Mouse (Mus musculus): ENCODE results near the gene Meis1. TPM values are rescaled to one million over a fixed set of nuclear protein-coding genes. Genes with fewer than 3 reads are reported as not detected.
A peak's percentile ranks its signal among the peaks of the same experiment; 100 is the strongest.

Gene Meis1
- polyA plus RNA-seq, 1 experiment from 2014 or later: 45.1 TPM

DNA sequence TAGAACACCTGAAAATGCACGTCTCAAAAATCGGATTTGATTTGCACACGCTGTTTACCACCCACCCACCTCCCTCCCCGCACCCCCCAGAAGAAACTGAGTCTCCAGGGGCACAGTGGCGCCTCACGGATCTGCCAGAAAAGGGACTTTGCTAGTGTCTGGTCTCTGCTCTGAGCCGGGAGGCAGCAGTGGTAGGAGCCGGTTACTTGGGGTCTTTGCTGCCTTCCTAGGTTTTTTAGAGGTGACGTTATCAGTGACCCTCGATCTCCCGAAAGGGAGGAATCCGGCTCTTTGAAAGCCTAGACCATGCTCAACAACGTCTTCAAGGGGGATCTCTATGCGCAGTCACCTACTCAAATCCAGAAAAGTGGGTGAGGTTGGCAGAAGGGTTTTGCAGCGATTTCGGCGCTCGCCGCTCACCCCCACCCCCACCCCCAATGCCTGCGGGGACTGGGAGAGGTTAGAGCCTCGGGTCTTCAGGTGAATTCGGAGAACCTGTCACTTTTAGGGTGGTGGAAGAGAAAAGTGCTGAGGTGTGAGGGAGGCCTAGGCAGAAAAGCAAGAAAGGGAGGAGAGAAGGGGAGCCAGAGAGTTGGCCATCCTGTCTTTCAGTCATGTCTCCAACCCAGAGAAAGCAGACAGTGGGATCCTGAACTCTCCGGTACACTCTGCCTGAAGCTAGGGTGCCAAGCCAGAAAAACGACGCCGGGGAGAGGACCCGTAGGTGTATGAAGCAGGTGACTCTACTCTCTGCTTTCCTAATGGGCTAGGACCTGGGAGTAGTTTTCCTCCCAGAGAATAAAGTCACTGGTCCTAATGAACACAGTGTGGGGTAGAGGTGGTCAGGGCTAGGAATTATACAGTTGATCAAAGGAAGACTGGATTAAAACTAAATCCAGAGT lies 143.5 kb downstream of the Meis1 start:
- WGBS: 2% methylated on average over 27 of the region's 27 CpGs
- Histone ChIP-seq H3K36me3 (no peaks in the 10 kb centered on the region), H3K27me3 (peaks cover 57% of the 10 kb centered on the region), H3K9me3 (no peaks in the 10 kb centered on the region), H3K9ac (replicated peaks) (no peak overlapping the region), H3K27ac (no peak overlapping the region), H3K4me2 (replicated peaks) (peak overlapping the region; percentile 72), H3K4me1 (replicated peaks) (peaks cover 67% of the 10 kb centered on the region), H3K4me3 (replicated peaks) (peak overlapping the region; percentile 12; the same call in 1 of the 2 replicates)
- no peak for ATAC-seq

DNA sequence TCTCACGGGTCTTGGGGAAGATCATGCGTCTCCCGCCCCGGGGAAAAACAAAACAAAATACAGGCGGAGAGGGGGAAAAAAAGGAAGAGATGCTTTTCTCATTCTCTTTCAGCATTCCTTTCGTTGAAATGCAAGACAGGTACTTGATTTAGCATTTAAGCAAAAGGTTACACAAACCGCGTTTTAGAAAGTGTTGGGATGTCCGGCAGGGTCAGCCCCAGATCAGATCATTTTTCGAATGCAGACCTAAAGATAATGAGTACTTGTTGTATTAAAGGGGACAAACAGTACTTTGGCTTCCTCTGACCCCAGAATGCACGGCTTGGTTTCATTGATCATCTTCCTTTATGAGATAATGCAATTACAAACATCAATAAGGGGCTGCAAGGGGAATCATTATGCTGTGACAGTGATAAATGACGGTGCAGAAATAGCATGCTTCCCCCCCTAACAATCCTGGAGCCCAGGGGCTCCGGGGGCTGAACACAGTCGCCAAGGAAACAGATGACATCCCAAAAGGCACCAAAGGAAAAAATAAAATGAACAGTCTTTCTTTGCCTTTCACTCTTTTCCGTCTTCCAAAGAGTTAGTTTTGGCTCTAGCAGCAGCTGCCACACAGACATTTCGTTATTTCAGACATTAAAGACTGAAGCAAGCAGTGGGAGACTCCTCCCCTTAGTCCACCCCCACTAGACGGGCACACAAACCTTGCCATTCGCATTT lies 144.3 kb downstream of the Meis1 start:
- Histone ChIP-seq H3K27ac (no peak overlapping the region), H3K4me2 (replicated peaks) (peak overlapping the region; percentile 72)

DNA sequence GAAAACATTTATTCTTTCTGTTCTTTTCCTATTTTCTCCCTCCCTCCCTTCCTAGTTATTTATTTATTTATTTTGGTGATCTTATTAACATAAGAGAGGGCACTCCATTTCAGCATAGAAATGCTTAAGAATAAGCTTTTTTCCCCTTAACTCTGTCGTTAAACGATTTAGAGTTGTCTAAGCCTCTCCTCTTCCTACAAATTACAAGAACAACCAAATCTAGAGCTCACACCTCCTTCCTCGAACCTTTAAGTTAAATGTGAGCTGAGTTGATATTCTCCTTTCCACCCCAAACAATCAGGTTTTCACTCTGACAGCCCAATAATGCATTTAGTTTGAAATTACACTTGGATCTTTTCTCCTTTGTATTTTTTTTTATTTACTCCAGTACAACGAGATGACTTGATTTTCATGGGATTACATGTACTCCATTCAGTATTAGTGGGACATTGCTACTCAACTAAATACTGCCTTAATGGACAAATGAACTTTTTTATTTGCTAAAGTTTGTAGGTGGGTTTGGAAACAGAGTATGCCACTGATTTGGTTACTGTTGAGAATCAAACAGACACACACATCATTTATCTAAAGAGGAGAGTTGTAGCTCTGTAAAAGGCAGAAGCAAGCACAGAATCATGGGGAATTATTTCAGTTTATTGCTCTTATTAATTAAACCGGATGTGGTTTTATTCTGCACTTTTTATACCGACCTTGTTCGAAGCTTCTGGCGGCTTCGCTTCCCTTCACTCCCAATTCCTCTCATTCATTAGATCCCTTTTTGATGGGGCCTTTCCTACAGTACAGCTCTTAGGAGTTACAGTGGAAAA lies 145.1 kb downstream of the Meis1 start:
- no peak overlapping the region for H3K4me2 ChIP-seq (replicated peaks)
- WGBS: 2% methylated on average over 9 of the region's 9 CpGs
- no peak overlapping the region for H3K27ac ChIP-seq
- no peaks in the 10 kb centered on the region for H3K9me3 ChIP-seq
- peaks cover 70% of the 10 kb centered on the region for H3K27me3 ChIP-seq
- no peaks in the 10 kb centered on the region for H3K36me3 ChIP-seq
- no peak overlapping the region for H3K4me3 ChIP-seq (replicated peaks)
- no peak for ATAC-seq
- no peak overlapping the region for H3K9ac ChIP-seq (replicated peaks)
- peaks cover 56% of the 10 kb centered on the region for H3K4me1 ChIP-seq (replicated peaks)

More for the DNA sequence above, 144.3 kb downstream of the Meis1 start:
- H3K9me3 ChIP-seq: no peaks in the 10 kb centered on the region
- ATAC-seq: no peak
- no peaks in the 10 kb centered on the region for H3K36me3 ChIP-seq
- H3K4me3 ChIP-seq (replicated peaks): peak overlapping the region; percentile 12; the same call in 1 of the 2 replicates
- under 1% methylated on average over 18 of the region's 18 CpGs for whole genome bisulfite sequencing
- H3K4me1 ChIP-seq (replicated peaks): peaks cover 63% of the 10 kb centered on the region
- no peak overlapping the region for H3K9ac ChIP-seq (replicated peaks)
- H3K27me3 ChIP-seq: peaks cover 65% of the 10 kb centered on the region

DNA sequence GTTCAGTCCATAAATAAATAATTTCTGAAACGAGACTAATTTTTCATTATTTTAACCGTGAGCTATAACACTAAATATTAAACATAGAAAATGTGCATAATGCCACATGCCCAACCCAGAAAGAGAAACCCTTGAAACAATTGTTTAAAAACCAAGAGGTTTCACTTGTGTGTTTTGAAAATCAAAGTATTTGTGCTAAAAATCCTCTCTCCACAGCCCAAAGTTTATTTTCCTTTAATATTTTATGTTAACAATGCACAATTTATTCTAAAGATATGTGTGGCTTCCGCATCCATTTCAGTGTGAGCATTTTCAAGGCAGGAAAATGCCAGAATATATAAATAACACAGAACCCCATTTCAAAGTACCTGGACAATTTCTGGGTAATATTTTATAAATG lies 146.0 kb downstream of the Meis1 start:
- H3K36me3 ChIP-seq: no peaks in the 10 kb centered on the region
- no peak overlapping the region for H3K4me3 ChIP-seq (replicated peaks)
- peaks cover 53% of the 10 kb centered on the region for H3K4me1 ChIP-seq (replicated peaks)
- no peak overlapping the region for H3K4me2 ChIP-seq (replicated peaks)
- H3K27me3 ChIP-seq: peaks cover 76% of the 10 kb centered on the region
- no peaks in the 10 kb centered on the region for H3K9me3 ChIP-seq
- no peak for ATAC-seq
- H3K27ac ChIP-seq: no peak overlapping the region
- WGBS: 9% methylated on average over 3 of the region's 3 CpGs
- no peak overlapping the region for H3K9ac ChIP-seq (replicated peaks)

DNA sequence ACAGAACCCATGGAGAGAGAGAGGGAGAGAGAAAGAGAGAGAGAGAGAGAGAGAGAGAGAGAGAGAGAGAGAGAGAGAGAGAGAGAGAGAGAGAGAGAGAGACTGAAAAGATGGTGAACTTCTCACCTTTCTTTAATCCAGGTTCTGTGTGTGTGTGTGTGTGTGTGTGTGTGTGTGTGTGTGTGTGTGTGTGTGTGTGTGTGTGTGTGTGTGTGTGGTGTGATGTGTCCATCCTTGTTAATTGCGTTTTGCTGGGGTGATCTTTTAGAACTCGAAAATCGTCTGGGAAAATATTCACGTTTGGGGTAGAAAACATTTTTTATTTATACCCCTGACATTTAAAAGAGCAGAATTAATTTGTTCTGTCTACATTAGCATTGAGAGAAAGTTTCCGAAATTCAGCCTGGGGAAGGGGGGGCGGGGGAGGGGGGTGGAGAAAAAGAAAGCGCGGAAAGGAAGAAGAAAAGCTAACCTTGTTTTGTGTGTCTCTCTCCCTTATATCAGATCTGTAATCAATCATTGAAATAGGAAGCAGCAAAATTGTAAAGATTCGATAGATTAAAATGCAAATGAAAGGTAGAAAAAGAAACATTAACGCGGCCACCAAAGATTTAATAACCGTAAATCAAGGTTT lies 146.6 kb downstream of the Meis1 start:
- Histone ChIP-seq H3K4me2 (replicated peaks) (peak overlapping the region; percentile 55), H3K36me3 (no peaks in the 10 kb centered on the region), H3K4me3 (replicated peaks) (peak overlapping the region; percentile 33), H3K4me1 (replicated peaks) (peaks cover 52% of the 10 kb centered on the region), H3K9ac (replicated peaks) (no peak overlapping the region; the same call in 1 of the 2 replicates), H3K27me3 (peaks cover 80% of the 10 kb centered on the region), H3K27ac (no peak overlapping the region), H3K9me3 (no peaks in the 10 kb centered on the region)
- 2% methylated on average over 12 of the region's 12 CpGs for whole genome bisulfite sequencing
- no peak for ATAC-seq

DNA sequence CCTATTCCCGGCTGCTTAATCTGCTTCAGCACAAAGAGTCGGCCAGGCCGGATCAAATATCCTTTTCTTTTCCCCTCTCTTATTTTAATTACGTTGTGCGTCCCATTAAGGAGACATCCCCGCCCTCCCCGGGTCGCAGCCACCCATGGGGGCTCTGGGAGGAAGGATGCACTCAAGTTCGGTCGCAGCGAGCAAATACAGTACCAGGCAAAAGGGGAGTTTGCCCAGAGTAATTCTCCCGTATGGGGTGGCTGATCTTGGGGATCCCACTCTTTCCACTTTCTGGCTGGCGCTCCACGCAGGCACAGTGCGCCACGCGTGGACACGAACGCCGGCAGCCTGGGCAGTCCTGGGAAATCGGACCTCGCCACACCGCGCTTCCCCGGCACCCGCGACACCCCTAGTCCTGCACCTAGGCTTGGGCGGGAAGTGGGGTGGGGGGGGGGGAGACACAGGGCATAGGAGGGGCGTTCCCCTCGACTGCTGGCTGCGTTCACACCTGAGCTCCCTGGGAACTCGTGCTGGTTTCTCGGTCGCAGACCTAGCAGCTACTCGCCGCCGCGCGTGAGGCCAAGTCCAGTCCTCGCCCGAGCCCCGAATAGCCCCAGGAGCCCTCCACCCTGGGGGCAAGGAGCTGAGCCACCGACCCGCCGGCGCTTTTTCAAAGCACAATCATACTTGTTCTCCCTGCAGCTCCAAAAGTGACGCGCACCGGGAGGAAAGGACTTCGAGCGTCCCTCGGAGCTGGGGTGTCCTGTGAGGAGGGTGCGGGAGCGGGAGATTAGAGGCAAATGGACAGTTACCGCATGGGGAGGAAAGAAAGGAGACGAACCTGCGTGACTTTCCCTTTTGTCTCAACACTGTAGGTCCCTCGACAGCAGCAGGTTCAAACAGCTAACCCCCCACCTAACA lies 147.4 kb downstream of the Meis1 start:
- peaks cover 79% of the 10 kb centered on the region for H3K27me3 ChIP-seq

DNA sequence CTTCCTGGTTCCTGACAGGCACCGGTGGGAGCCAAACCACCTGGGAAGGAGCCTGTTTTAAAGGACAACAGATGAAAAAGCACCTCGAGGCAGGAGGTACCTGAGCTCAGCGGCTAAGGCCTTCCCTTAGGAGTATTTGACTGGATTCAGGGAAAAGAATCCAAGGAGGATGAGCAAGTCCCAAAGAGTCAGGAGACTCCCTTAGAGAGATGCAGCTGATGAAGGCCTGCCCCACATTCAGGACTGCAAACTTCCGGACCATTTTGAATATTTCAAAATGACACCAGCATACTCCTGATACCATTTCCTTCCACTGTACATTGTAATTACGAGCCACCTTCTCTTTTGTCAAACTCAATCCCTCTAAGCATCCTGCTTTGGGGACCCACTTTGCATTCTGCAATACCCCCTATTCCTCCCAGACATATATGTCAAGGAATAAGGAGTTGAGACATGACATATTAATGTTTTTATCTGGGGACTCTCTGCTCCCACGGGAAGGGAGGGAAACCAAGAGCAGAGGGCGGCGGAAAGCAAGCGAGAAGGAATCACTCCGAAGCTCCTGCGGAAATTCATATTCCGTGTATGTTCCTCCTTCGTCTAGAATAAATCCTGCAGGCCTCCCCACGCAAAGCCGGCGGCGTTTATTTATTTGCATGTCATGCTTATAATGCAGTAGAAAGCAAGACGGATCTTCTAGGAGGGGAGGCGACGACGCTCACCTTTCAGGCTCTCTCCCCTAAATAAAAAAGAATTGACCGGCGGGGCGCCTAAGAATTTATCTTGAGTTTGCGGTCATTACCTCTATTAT lies 148.5 kb downstream of the Meis1 start:
- 1% methylated on average over 25 of the region's 25 CpGs for WGBS
- Histone ChIP-seq H3K9ac (replicated peaks) (no peak overlapping the region), H3K4me1 (replicated peaks) (peaks cover 33% of the 10 kb centered on the region), H3K4me2 (replicated peaks) (peak overlapping the region; percentile 55), H3K9me3 (no peaks in the 10 kb centered on the region), H3K27me3 (peaks cover 73% of the 10 kb centered on the region), H3K4me3 (replicated peaks) (peak overlapping the region; percentile 33), H3K27ac (no peak overlapping the region), H3K36me3 (no peaks in the 10 kb centered on the region)
- no peak for ATAC-seq

More for the DNA sequence above, 147.4 kb downstream of the Meis1 start:
- peaks cover 44% of the 10 kb centered on the region for H3K4me1 ChIP-seq (replicated peaks)
- no peaks in the 10 kb centered on the region for H3K36me3 ChIP-seq
- no peak overlapping the region for H3K27ac ChIP-seq
- peak; percentile 71 for ATAC-seq
- H3K4me2 ChIP-seq (replicated peaks): peak overlapping the region; percentile 55
- peak overlapping the region; percentile 53 for H3K9ac ChIP-seq (replicated peaks)
- H3K4me3 ChIP-seq (replicated peaks): peak overlapping the region; percentile 33
- WGBS: under 1% methylated on average over 58 of the region's 58 CpGs
- H3K9me3 ChIP-seq: no peaks in the 10 kb centered on the region

DNA sequence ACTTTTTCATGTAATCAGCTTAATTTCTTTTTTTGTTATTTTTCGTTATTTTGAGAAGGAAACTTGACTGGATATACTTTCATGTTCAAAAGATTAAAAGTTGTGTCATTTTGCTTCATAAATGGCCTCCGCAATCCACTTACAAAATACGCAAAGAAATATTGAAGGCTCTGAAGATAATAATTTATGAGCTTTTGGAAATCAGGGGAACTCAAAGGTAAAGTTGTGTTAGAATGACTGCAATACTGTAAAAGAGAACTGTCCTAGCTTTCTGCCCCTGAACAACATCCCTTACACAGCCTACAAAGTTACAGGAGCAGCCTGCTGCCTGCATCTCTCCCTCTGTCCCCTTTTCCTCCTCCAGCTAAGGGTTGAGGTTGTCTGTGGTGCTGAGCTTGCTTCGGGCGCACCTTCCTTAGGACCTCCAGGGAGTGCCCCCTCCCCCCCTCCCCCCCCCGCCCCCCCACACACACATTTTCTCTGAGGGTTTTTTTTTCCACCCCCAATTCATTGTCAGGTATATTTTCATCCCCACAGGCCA lies 149.3 kb downstream of the Meis1 start:
- Histone ChIP-seq H3K4me1 (replicated peaks) (peaks cover 25% of the 10 kb centered on the region), H3K9me3 (no peaks in the 10 kb centered on the region), H3K4me2 (replicated peaks) (no peak overlapping the region), H3K9ac (replicated peaks) (no peak overlapping the region), H3K27me3 (peaks cover 65% of the 10 kb centered on the region), H3K4me3 (replicated peaks) (no peak overlapping the region), H3K36me3 (no peaks in the 10 kb centered on the region), H3K27ac (no peak overlapping the region)
- no peak for ATAC-seq
- WGBS: 26% methylated on average over 5 of the region's 6 CpGs

DNA sequence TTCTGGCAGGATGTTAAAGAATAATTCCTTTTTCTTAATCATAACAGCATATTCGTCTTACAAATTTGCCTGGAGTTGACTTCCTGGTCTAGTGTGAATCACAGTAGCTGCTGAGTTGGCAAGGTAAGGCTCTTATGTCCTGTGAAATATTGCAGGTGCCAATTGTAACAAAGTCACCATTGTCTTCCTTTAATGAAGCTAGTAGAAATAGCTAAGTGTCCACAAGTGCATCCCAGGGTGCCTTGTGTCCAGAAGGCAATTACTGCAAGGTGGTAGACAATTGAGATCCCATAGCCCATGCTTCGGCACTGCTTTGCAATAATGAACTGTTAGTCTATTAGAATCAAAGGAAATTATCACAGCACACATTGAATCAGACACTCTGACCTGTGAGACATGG lies 151.1 kb downstream of the Meis1 start:
- Histone ChIP-seq H3K9ac (replicated peaks) (no peak overlapping the region), H3K4me3 (replicated peaks) (no peak overlapping the region), H3K36me3 (no peaks in the 10 kb centered on the region), H3K4me2 (replicated peaks) (no peak overlapping the region), H3K27me3 (peaks cover 51% of the 10 kb centered on the region), H3K9me3 (no peaks in the 10 kb centered on the region; the same call in 1 of the 2 replicates), H3K4me1 (replicated peaks) (peaks cover 18% of the 10 kb centered on the region), H3K27ac (no peak overlapping the region)
- no peak for ATAC-seq
- WGBS: 65% methylated on average over 2 of the region's 2 CpGs
